Mouse (Mus musculus) neural tube, embryonic 12.5 days (tissue): Measurements from ENCODE around the gene Acads. TPM values are rescaled to one million over a fixed set of nuclear protein-coding genes. Genes with fewer than 3 reads are reported as not detected.
"Not testable (repeated sequence)": the region's sequence is repeated elsewhere in the genome, so short reads cannot be mapped to it uniquely, and the experiment has no call there.

Source experiments
- ATAC-seq: fragments of 200-750 bp; cut with Nextera tagmentation; 2 replicates; pipeline ENCODE4 v1.8.0; 2017; ENCODE audit warnings: low read depth, mild to moderate bottlenecking, moderate TSS enrichment, moderate library complexity; ENCODE audit not compliant: low FRiP score
- H3K27ac ChIP-seq: fragments of 300-500 bp; sonication (generic); 2 replicates; pipeline ENCODE4 v1.5.1; 2016
- H3K27me3 ChIP-seq: fragments of 300-500 bp; sonication (generic); replicated peaks from 2 replicates; pipeline ENCODE4 v1.6.1; 2016; ENCODE audit warnings: mild to moderate bottlenecking
- H3K36me3 ChIP-seq: fragments of 300-500 bp; sonication (generic); 2 replicates; pipeline ENCODE4 v1.6.1; 2016; ENCODE audit warnings: mild to moderate bottlenecking
- H3K4me1 ChIP-seq: fragments of 300-500 bp; sonication (generic); 2 replicates; pipeline ENCODE4 v1.6.1; 2016
- H3K4me2 ChIP-seq: fragments of 300-500 bp; sonication (generic); replicated peaks from 2 replicates; pipeline ENCODE4 v1.6.1; 2016; ENCODE audit warnings: mild to moderate bottlenecking
- H3K4me3 ChIP-seq: fragments of 300-500 bp; sonication (generic); 2 replicates; pipeline ENCODE4 v1.5.1; 2016
- H3K9ac ChIP-seq: fragments of 300-500 bp; sonication (generic); 2 replicates; pipeline ENCODE4 v1.6.1; 2016; ENCODE audit warnings: mild to moderate bottlenecking
- H3K9me3 ChIP-seq: fragments of 300-500 bp; sonication (generic); 2 replicates; pipeline ENCODE4 v1.6.1; 2016; ENCODE audit warnings: mild to moderate bottlenecking
- WGBS: fragments of 180-500 bp; shearing (Covaris S2); methylation state at CpG from one replicate; pipeline ENCODE4 v1.1.7; 2016; 5-methylcytosine and 5-hydroxymethylcytosine counted together
- polyA plus RNA-seq: library from polyadenylated mRNA; unstranded; fragments of >200 nt; fragmentation: Nextera tagmentation; extraction: Ambion mirVana; gene quantifications from 2 replicates; pipeline ENCODE4 v1.2.1, GENCODE M21; 2016

Gene Acads
- polyA plus RNA-seq, 1 experiment from 2014 or later, result 45.1 TPM

- H3K27me3 ChIP-seq, result no peaks in the 10 kb centered on the region
- peak within 1 kb of the TSS; percentile 96 for H3K4me3 ChIP-seq
- no peaks in the 10 kb centered on the region for H3K9me3 ChIP-seq
- peak within 1 kb of the TSS; percentile 97 for H3K9ac ChIP-seq
- H3K27ac ChIP-seq, result peak within 1 kb of the TSS; percentile 89
- peak; percentile 99 for ATAC-seq
- H3K4me1 ChIP-seq, result peaks cover 38% of the 10 kb centered on the region
- H3K4me2 ChIP-seq, result peak within 1 kb of the TSS; percentile 93
- under 1% methylated on average over 74 of the region's 78 CpGs for WGBS
- H3K36me3 ChIP-seq, result no peaks in the 10 kb centered on the region
Observed at GRCm38 (mm10) chr5:115158040-115158983, 39.2 kb upstream of the Acads start, which contains the start of gene Mlec. Gene Mlec, minus strand, starts transcription at chr5:115158179.

- WGBS, result 4% methylated on average over 26 of the region's 26 CpGs
- H3K36me3 ChIP-seq, result no peaks in the 10 kb centered on the region
- H3K27me3 ChIP-seq, result no peaks in the 10 kb centered on the region
- ATAC-seq, result no peak
- peak overlapping the region; percentile 97 for H3K9ac ChIP-seq
- H3K4me3 ChIP-seq, result peak overlapping the region; percentile 96
- no peak overlapping the region for H3K27ac ChIP-seq
- peak overlapping the region; percentile 93 for H3K4me2 ChIP-seq
- no peaks in the 10 kb centered on the region for H3K9me3 ChIP-seq
- H3K4me1 ChIP-seq, result peaks cover 43% of the 10 kb centered on the region
Observed at GRCm38 (mm10) chr5:115156933-115157589, 37.9 kb upstream of the Acads start.

DNA sequence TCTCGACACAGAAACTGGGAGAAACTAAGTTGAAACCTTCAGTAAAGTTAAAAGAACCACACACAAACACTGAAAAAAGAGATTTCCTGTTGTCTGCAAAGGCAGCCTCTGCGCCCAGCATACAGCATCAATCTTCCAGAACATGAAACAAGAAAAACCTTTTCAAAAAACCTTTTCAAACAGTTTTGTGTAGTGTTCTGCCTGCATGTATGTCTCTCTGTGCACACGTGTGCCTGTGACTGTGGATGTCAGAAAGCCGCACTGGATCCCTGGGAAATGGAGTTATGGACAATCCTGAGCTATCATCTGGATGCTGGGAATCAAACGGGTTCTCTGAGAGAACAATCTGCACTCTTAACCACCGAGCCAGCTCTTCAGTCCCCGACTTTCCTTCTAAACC is 37.3 kb upstream of the Acads start:
- H3K9me3 ChIP-seq, result no peaks in the 10 kb centered on the region
- 71% methylated on average over 7 of the region's 7 CpGs for WGBS
- ATAC-seq, result no peak
- no peaks in the 10 kb centered on the region for H3K27me3 ChIP-seq
- no peaks in the 10 kb centered on the region for H3K36me3 ChIP-seq
- H3K4me1 ChIP-seq, result peaks cover 43% of the 10 kb centered on the region
- H3K4me2 ChIP-seq, result peak overlapping the region; percentile 93
- no peak overlapping the region for H3K27ac ChIP-seq
- peak overlapping the region; percentile 97 for H3K9ac ChIP-seq
- H3K4me3 ChIP-seq, result peak overlapping the region; percentile 96; the same call in 1 of the 2 replicates

DNA sequence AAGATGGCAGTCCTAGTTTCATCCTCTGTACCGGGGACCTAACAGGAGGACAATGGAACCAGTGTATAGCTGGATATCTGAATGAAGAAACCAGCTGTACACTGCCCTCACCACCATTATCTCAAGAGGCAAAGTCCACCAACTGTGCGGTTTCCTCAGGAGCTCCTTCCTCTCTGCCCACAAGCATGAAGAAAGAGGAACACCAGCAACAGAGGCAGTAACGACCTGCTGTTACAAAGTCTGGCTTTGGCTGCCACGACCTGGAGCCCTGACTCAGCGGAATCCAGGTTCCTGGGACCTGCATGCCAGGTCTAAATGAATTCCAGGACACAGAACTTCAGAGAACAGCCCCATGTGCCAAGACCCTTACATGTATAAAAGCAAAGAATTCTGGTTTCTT is 36.7 kb upstream of the Acads start:
- H3K4me3 ChIP-seq, result peak overlapping the region; percentile 13
- H3K36me3 ChIP-seq, result peaks cover 2% of the 10 kb centered on the region
- H3K9ac ChIP-seq, result peak overlapping the region; percentile 97
- H3K4me2 ChIP-seq, result peak overlapping the region; percentile 93
- H3K9me3 ChIP-seq, result no peaks in the 10 kb centered on the region
- H3K27ac ChIP-seq, result no peak overlapping the region
- 38% methylated on average over 5 of the region's 5 CpGs for WGBS
- peaks cover 43% of the 10 kb centered on the region for H3K4me1 ChIP-seq
- no peak for ATAC-seq
- no peaks in the 10 kb centered on the region for H3K27me3 ChIP-seq

DNA sequence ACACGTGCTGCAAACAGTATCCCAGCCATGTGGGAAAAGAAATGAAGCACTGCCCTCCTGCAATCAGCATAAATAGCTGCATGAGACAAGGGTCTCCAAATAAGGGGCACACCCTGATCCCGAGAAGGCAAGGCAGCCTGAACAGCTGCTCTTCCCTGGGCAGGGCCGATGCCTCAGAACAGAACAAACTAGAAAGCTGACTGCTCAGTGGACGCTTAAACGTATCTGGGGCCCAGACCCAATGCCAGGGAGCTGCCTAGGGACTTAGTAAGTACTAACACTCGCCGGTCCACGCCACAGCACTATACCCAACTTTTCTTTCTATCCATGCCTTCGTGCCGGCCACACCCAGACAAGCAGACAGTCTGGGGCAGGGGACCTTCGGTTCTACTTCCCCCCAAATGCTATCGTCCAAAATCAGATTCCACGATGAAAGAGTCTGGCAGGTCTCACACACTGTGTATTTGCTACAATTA is 36.0 kb upstream of the Acads start:
- peak overlapping the region; percentile 97; the same call in 1 of the 2 replicates for H3K9ac ChIP-seq
- H3K27ac ChIP-seq, result no peak overlapping the region
- ATAC-seq, result no peak
- peak overlapping the region; percentile 93 for H3K4me2 ChIP-seq
- H3K36me3 ChIP-seq, result peaks cover 9% of the 10 kb centered on the region
- 77% methylated on average over 13 of the region's 13 CpGs for WGBS
- no peaks in the 10 kb centered on the region for H3K9me3 ChIP-seq
- peaks cover 43% of the 10 kb centered on the region for H3K4me1 ChIP-seq
- H3K27me3 ChIP-seq, result no peaks in the 10 kb centered on the region
- no peak overlapping the region; the same call in 1 of the 2 replicates for H3K4me3 ChIP-seq

DNA sequence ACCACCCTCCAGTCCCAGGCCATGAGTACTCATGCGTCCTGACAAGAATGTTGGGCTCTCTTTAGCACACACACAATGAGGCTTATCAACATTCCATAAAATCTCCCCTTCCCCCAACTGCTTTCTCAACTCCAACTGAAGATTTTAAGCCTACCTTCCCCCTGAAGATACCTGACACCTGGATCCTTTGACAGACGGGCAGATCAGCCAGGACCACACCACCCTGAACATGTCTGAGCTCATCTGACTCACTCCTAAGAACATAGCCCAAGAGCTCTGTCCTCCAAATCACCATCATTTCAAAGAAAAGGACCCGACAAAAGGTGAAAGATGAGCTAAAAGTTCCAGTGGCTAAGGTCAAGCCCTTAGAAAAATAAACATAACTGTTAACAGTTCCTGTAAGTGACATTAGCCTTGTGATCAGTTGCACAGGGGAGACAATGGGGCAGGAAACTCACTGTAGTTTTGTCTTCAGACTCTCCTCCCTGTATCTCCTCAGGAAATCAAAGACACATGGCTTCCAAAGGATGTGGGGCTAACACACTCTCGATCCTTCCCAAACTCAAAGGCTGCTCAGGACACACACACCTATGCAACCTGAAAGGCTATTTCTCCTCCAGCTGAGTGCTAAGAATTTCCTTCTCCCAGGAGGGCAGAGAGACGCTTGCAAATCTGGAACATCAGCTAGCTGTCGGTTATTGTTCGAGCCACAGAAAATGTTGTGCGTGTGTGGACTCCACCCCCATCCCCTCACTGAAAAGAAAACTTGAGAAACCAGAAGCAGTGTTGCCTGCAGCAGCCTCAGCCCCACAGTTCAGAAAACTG is 33.2 kb upstream of the Acads start:
- H3K4me3 ChIP-seq, result no peak overlapping the region
- no peak for ATAC-seq
- H3K4me2 ChIP-seq, result no peak overlapping the region
- no peak overlapping the region for H3K27ac ChIP-seq
- no peak overlapping the region for H3K9ac ChIP-seq
- WGBS, result 68% methylated on average over 8 of the region's 8 CpGs
- H3K36me3 ChIP-seq, result peaks cover 34% of the 10 kb centered on the region
- no peaks in the 10 kb centered on the region for H3K27me3 ChIP-seq
- 0 out of 2 replicates have a peak, but pooled peaks cover 4% of the 10 kb centered on the region for H3K9me3 ChIP-seq
- peaks cover 37% of the 10 kb centered on the region for H3K4me1 ChIP-seq

DNA sequence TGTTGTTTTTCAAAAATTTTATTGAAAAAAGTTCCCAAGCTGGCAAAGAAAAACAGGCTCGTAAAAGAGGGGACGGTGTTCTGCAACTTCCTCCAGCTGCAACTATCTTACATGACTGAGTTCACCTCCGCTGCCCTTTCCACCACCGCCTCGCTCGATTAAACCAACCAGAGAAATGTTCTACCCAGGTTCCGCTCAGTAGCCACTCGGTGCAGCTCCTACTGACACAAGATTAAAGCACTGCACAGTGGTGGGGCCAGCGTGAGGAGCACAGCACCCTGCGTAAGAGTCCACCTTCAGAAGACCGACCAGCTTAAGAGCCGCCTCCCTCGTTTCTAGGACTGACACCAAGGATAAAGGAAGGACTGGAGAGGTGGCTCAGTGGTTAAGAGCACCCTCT is 32.3 kb upstream of the Acads start:
- H3K9me3 ChIP-seq, result 0 out of 2 replicates have a peak, but pooled peaks cover 4% of the 10 kb centered on the region
- no peak overlapping the region for H3K4me3 ChIP-seq
- peaks cover 43% of the 10 kb centered on the region for H3K36me3 ChIP-seq
- H3K4me1 ChIP-seq, result peaks cover 29% of the 10 kb centered on the region
- no peak overlapping the region for H3K27ac ChIP-seq
- no peak for ATAC-seq
- no peaks in the 10 kb centered on the region for H3K27me3 ChIP-seq
- no peak overlapping the region for H3K9ac ChIP-seq
- H3K4me2 ChIP-seq, result no peak overlapping the region
- 88% methylated on average over 13 of the region's 13 CpGs for WGBS

DNA sequence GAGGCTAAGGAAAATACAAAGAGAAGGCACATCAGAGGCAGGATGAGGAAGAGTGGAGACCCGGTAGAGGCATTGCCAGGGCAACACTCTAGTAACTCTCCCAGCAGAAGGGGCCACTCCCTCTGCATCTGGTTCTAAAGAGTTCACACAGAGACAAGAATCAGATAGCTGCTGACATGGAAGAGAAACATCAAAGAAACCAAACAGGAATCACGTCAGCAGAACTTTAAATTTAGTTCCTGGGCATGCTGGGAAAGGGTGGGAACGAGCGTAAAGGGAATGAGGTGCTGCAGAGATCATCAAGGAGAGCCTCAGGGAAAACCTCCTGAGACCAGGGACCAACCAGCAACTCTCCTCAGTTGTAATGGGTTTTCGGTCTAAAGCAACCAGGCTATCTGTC is 31.8 kb upstream of the Acads start:
- Histone ChIP-seq H3K4me3 (no peak overlapping the region), H3K27ac (no peak overlapping the region), H3K36me3 (peaks cover 48% of the 10 kb centered on the region), H3K9me3 (0 out of 2 replicates have a peak, but pooled peaks cover 4% of the 10 kb centered on the region), H3K4me2 (no peak overlapping the region), H3K4me1 (peaks cover 24% of the 10 kb centered on the region), H3K27me3 (no peaks in the 10 kb centered on the region), H3K9ac (no peak overlapping the region)
- ATAC-seq, result no peak
- 84% methylated on average over 5 of the region's 5 CpGs for whole genome bisulfite sequencing

GRCm38 (mm10) chr5:115149675-115150459 is 30.7 kb upstream of the Acads start:
- WGBS, result 98% methylated on average over 14 of the region's 14 CpGs

GRCm38 (mm10) chr5:115148872-115149271 is 29.7 kb upstream of the Acads start:
- no CpG with 5 or more reads among the region's 1 CpGs for whole genome bisulfite sequencing
- H3K4me1 ChIP-seq, H3K9ac ChIP-seq, ATAC-seq, H3K9me3 ChIP-seq, H3K4me3 ChIP-seq, H3K4me2 ChIP-seq, H3K27ac ChIP-seq, H3K27me3 ChIP-seq: not testable (repeated sequence)
- peaks cover 64% of the 10 kb centered on the region for H3K36me3 ChIP-seq

More at GRCm38 (mm10) chr5:115149675-115150459, 30.7 kb upstream of the Acads start:
- Histone ChIP-seq H3K4me2 (no peak overlapping the region), H3K9ac (no peak overlapping the region), H3K4me1 (peaks cover 13% of the 10 kb centered on the region), H3K27ac (no peak overlapping the region), H3K9me3 (0 out of 2 replicates have a peak, but pooled peaks cover 4% of the 10 kb centered on the region), H3K36me3 (peaks cover 55% of the 10 kb centered on the region), H3K27me3 (no peaks in the 10 kb centered on the region), H3K4me3 (no peak overlapping the region)
- ATAC-seq, result no peak

- no peak for ATAC-seq
- no peak overlapping the region for H3K27ac ChIP-seq
- peaks cover 9% of the 10 kb centered on the region for H3K4me1 ChIP-seq
- H3K9ac ChIP-seq, result no peak overlapping the region
- H3K4me2 ChIP-seq, result no peak overlapping the region
- H3K9me3 ChIP-seq, result 0 out of 2 replicates have a peak, but pooled peaks cover 4% of the 10 kb centered on the region
- peaks cover 66% of the 10 kb centered on the region for H3K36me3 ChIP-seq
- 94% methylated on average over 8 of the region's 8 CpGs for WGBS
- H3K27me3 ChIP-seq, result no peaks in the 10 kb centered on the region
- no peak overlapping the region for H3K4me3 ChIP-seq
Observed at GRCm38 (mm10) chr5:115148378-115148777, 29.2 kb upstream of the Acads start.
